Mouse (Mus musculus) adipose tissue, adult 10 weeks (tissue): ENCODE measurements around the gene Apof. TPM values are rescaled to one million over a fixed set of nuclear protein-coding genes. Genes with fewer than 3 reads are reported as not detected.

Experiments
- polyA plus RNA-seq: library from polyadenylated mRNA; stranded (reverse); fragments of 350-450 nt; fragmentation: Illumina TruSeq; extraction: RNeasy Lipid Tissue Mini Kit (QIAGEN cat#74804); gene quantifications from one replicate; pipeline ENCODE4 v1.2.3, GENCODE M21; 2014; ENCODE audit warnings: low read depth, low replicate concordance

Gene Apof
- not detected for polyA plus RNA-seq

GRCm38 (mm10) chr10:128268371-128268770 lies at the start of gene Apof:
Gene Apof, plus strand, starts transcription at chr10:128268671.

GRCm38 (mm10) chr10:128225538-128225937 lies 42.9 kb upstream of the Apof start, which contains the start of gene Mip:
Gene Mip, plus strand, starts transcription at chr10:128225838.

GRCm38 (mm10) chr10:128231697-128232419 lies 36.6 kb upstream of the Apof start, which contains the start of gene Timeless:
Gene Timeless, plus strand, starts transcription at chr10:128232065.

GRCm38 (mm10) chr10:128253677-128254255 lies 14.7 kb upstream of the Apof start, which contains the start of gene Apon:
Gene Apon, plus strand, starts transcription at chr10:128254096.

GRCm38 (mm10) chr10:128270287-128270841 lies 1.9 kb downstream of the Apof start, which contains the start of gene Stat2:
Gene Stat2, plus strand, starts transcription at chr10:128270559.

GRCm38 (mm10) chr10:128298702-128299171 lies 30.3 kb downstream of the Apof start, which contains the start of gene Il23a:
Gene Il23a, minus strand, starts transcription at chr10:128298752.

GRCm38 (mm10) chr10:128303126-128304021 lies 34.9 kb downstream of the Apof start, which contains the start of gene Pan2:
Gene Pan2, plus strand, starts transcription at chr10:128303335.

Other genes starting within 250 kb of the Apof start
- 744 TPM for gene Naca, start 233.1 kb upstream of the Apof start, polyA plus RNA-seq
- gene Ptges3, start 209.7 kb upstream of the Apof start, polyA plus RNA-seq, result 84.8 TPM
- 972 TPM for gene Atp5b, start 185.4 kb upstream of the Apof start, polyA plus RNA-seq
- gene Baz2a, start 177.1 kb upstream of the Apof start, polyA plus RNA-seq, result 33.2 TPM
- gene Rbms2, start 88.4 kb upstream of the Apof start, polyA plus RNA-seq, result 87.6 TPM
- 0.81 TPM for gene Gls2, start 74.2 kb upstream of the Apof start, polyA plus RNA-seq
- gene Spryd4, start 56.9 kb upstream of the Apof start, polyA plus RNA-seq, result 9.3 TPM
- gene Mip, start 42.8 kb upstream of the Apof start, polyA plus RNA-seq, result not detected
- 5.1 TPM for gene Timeless, start 36.6 kb upstream of the Apof start, polyA plus RNA-seq
- not detected for gene Apon, start 14.6 kb upstream of the Apof start, polyA plus RNA-seq
- gene Stat2, start 1.9 kb downstream of the Apof start, polyA plus RNA-seq, result 29.3 TPM
- 0.52 TPM for gene Il23a, start 30.1 kb downstream of the Apof start, polyA plus RNA-seq
- 18.7 TPM for gene Pan2, start 34.7 kb downstream of the Apof start, polyA plus RNA-seq
- gene Cnpy2, start 53.8 kb downstream of the Apof start, polyA plus RNA-seq, result 146 TPM
- gene Cs, start 69.1 kb downstream of the Apof start, polyA plus RNA-seq, result 162 TPM
- gene Coq10a, start 100.3 kb downstream of the Apof start, polyA plus RNA-seq, result 39.7 TPM
- 26.0 TPM for gene Ankrd52, start 108.4 kb downstream of the Apof start, polyA plus RNA-seq
- 0.30 TPM for gene Slc39a5, start 132.6 kb downstream of the Apof start, polyA plus RNA-seq
- 47.3 TPM for gene Nabp2, start 142.8 kb downstream of the Apof start, polyA plus RNA-seq
- gene Rnf41, start 143.0 kb downstream of the Apof start, polyA plus RNA-seq, result 33.2 TPM
- gene Smarcc2, start 190.6 kb downstream of the Apof start, polyA plus RNA-seq, result 105 TPM
- gene Myl6, start 225.5 kb downstream of the Apof start, polyA plus RNA-seq, result 1,629 TPM
- 5.5 TPM for gene Myl6b, start 230.0 kb downstream of the Apof start, polyA plus RNA-seq